Mouse (Mus musculus): ENCODE data around the gene Zdhhc23. TPM values are rescaled to one million over a fixed set of nuclear protein-coding genes. Genes with fewer than 3 reads are reported as not detected.

The Zdhhc23 gene
- polyA plus RNA-seq, 1 experiment: 0.66 TPM

Other genes with a start within 250 kb of the Zdhhc23 start
- 0.08 and 0.20 TPM in 2 replicates for gene Drd3, start 225.8 kb downstream of the Zdhhc23 start, polyA plus RNA-seq (2012; rRNA removed)
- 1.8 TPM in 2 replicates for gene Ccdc191, start 90.0 kb downstream of the Zdhhc23 start, polyA plus RNA-seq (2012; rRNA removed)
- 14.1 and 15.4 TPM in 2 replicates for gene Qtrt2, start 53.0 kb downstream of the Zdhhc23 start, polyA plus RNA-seq (2012; rRNA removed)
- gene Gramd1c, start 83.6 kb upstream of the Zdhhc23 start, polyA plus RNA-seq (2012; rRNA removed): 1.0 and 1.2 TPM in 2 replicates
- 35.7 and 40.7 TPM in 2 replicates for gene Atp6v1a, start 159.9 kb upstream of the Zdhhc23 start, polyA plus RNA-seq (2012; rRNA removed)
- gene Naa50, start 160.0 kb upstream of the Zdhhc23 start, polyA plus RNA-seq (2012; rRNA removed): 6.3 and 10.0 TPM in 2 replicates
- 7.9 and 11.6 TPM in 2 replicates for gene Usf3, start 193.5 kb upstream of the Zdhhc23 start, polyA plus RNA-seq (2012; rRNA removed)